Mouse (Mus musculus): ENCODE measurements around the gene Defb13.
"Not testable (repeated sequence)": the region's sequence is repeated elsewhere in the genome, so short reads cannot be mapped to it uniquely, and the experiment has no call there.

The Defb13 gene

GRCm38 (mm10) chr8:21946462-21946861 lies at the start of gene Defb13:
Gene Defb13, plus strand, starts transcription at chr8:21946762.
- DNase-seq (ENCODE audit: low spot score): no peak

GRCm38 (mm10) chr8:21906290-21906689 lies 40.3 kb upstream of the Defb13 start, which contains the start of gene Defb11:
Gene Defb11, minus strand, starts transcription at chr8:21906412.
- DNase-seq (ENCODE audit: low spot score): not testable (repeated sequence)

- DNase-seq (ENCODE audit: low spot score): no peak
Measured at GRCm38 (mm10) chr8:21911931-21912330, 34.6 kb upstream of the Defb13 start.

DNA sequence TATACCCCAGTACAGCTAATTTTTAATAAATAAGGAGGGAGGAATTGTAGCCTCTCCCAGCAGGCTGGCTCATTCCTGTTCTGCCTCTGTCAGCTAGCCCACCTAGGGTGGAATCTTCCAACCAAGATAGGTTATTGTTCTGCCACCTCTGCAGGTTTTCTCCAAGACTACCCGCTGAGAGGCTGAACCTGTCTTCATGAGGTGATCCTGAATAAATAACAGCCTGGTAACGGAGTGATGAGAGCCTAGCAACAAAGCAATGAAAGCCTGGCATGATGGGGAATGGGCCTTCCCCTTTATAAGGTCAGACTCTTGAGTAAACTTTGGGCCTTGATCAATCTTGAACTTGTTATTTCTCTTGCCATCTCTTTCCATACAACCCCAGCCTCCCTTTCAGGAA lies 34.0 kb upstream of the Defb13 start:
- no peak for DNase-seq (ENCODE audit: low spot score)

DNA sequence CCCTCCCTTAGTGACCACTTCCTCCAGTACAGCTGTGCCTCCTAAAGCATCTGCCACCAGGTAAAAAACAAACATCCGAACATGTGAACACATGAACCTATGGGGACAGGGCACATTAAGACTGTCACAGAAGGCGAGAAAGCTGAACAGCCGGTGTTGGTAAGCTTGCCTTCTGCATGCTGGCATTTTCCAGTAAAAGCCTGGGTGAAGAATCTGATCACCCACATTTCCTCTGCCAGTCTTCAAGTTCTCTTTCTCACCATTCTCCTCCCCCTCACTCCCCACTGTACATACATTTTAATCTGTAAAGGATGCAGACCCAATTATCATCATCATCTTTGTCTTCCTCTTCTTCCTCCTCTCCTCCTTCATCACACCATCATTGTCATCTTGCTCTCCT lies 30.9 kb upstream of the Defb13 start:
- no peak for DNase-seq (ENCODE audit: low spot score)

- not testable (repeated sequence) for DNase-seq (ENCODE audit: low spot score)
Measured at GRCm38 (mm10) chr8:21930754-21931153, 15.8 kb upstream of the Defb13 start.

GRCm38 (mm10) chr8:21932610-21933009 lies 14.0 kb upstream of the Defb13 start, which contains the start of gene Defb15:
Gene Defb15, minus strand, starts transcription at chr8:21932710.
- DNase-seq (ENCODE audit: low spot score): no peak

GRCm38 (mm10) chr8:21938052-21938451 lies 8.5 kb upstream of the Defb13 start, which contains the start of gene Defb35:
Gene Defb35, plus strand, starts transcription at chr8:21938352.
- not testable (repeated sequence) for DNase-seq (ENCODE audit: low spot score)

- DNase-seq (ENCODE audit: low spot score): no peak
Measured at GRCm38 (mm10) chr8:21947311-21948017, 902 bp downstream of the Defb13 start.

DNA sequence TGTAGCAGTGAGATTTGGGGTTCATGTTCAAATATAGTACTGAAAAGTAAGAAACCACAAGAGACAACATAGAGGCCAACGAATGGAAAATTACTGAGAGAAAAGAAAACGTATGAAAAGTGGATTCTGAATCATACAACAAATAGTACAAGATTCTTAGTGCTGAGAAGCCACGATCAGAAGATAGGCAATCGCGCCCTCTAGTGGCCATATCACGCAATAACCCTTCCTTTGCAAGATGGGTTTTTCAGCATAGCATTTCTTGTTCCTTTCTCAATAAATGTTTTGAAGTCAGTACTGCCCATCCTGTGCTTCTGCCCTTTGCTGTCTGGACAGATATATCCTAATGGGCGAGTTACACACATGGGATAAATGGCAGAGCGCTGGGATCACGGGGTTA lies 8.8 kb downstream of the Defb13 start:
- peak; percentile 10 for DNase-seq (ENCODE audit: low spot score)

DNA sequence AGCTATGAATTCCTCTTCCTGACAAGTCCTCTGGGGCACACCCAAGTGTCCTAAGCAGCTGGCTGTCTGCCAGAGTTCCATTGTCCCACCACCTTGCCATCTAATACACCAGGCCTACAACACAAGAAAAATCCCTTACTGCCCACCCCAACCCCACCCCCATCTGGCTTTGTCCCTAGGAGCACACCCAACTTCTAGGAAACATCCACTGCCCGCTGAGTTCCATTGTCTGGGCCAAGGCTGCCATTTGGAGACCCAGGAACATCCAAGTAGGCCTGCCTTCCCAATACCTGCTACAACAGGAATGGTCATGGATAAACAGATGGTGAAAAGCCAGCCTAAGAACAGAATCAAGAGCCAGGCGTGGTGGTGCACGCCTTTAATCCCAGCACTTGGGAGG lies 9.8 kb downstream of the Defb13 start:
- DNase-seq (ENCODE audit: low spot score): no peak

- DNase-seq (ENCODE audit: low spot score): no peak
Measured at GRCm38 (mm10) chr8:21958414-21958813, 11.9 kb downstream of the Defb13 start, which contains the start of gene Fam90a1a. Gene Fam90a1a, plus strand, starts transcription at chr8:21958714.

- DNase-seq (ENCODE audit: low spot score): no peak
Measured at GRCm38 (mm10) chr8:21966646-21967045, 20.1 kb downstream of the Defb13 start.

- no peak for DNase-seq (ENCODE audit: low spot score)
Measured at GRCm38 (mm10) chr8:21969475-21969874, 22.9 kb downstream of the Defb13 start, which contains the start of gene Ccdc70. Gene Ccdc70, plus strand, starts transcription at chr8:21969775.

GRCm38 (mm10) chr8:21978193-21978592 lies 31.6 kb downstream of the Defb13 start:
- DNase-seq (ENCODE audit: low spot score): no peak

- DNase-seq (ENCODE audit: low spot score): no peak
Measured at GRCm38 (mm10) chr8:21981664-21982337, 35.2 kb downstream of the Defb13 start.

GRCm38 (mm10) chr8:21992184-21992583 lies 45.6 kb downstream of the Defb13 start:
- DNase-seq (ENCODE audit: low spot score): no peak

DNA sequence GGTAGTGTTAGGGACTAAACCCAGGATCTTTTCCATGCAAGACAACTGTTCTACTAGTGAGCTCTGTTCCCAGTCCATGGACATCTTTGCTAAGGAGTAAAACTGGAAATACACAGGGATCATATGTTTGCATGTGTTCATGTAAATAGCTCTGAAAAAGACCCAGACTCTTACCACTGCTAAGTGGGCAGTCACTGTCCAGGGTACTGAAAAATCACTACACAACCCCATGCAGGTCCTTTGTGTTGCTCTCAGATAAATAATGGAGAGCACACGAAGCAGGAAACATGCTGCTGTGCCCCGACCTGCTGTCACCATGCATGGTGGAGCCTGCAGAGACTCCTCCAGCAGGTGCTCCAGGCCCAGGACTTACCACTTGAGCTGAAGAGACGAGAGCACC lies 48.6 kb downstream of the Defb13 start:
- DNase-seq (ENCODE audit: low spot score): no peak
